ENCODE assay signal across 8 mouse cellular contexts in the genomic region with DNA sequence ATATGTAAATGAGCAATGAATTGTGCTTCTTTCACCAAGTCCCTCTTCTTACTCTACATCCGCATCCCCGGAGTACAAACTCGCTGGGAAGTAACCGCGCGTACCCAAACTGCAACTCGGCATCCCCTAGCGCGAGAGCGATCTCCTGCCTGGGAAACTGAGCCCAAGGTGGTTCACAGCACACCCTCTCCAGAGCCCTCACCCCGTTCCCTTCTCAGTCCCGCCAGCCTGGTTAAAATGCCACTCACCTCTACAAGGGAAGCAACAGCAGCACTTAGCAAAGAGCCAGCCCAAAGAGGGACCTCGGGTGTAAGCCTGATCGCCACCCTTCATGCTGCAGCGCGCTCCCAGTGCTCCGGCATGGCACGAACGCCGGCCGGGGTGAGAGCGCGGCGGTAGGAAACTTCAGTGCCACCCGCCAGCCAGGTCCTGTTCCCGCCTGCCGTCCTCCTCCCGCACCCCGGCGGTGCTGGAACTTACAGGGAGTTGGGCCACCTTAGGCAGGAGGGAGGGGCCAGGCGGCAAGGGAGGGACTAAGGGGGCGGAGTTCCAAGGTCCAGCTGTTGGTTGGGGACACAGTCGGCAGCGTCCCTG.
DNase-seq lines count a peak whose midpoint lies in the region; ATAC-seq and TF ChIP-seq lines count a peak whose summit lies in the region.

No protein-coding gene starts in this region.

- H3K4me3 ChIP-seq in ES-Bruce4 (ENCODE audit: low read depth, low read length): peak overlapping the region; percentile 65
- 0 out of 2 replicates have a peak overlapping the region, but pooled peaks have one; percentile 10 for H3K4me3 ChIP-seq in bone marrow macrophage, adult 2 months (ENCODE audit: insufficient read depth, low read length)
- peak overlapping the region; percentile 37 for H3K4me3 ChIP-seq in hindbrain, embryonic 12.5 days
- H3K4me3 ChIP-seq in limb, embryonic 15.5 days: peak overlapping the region; percentile 55
- peak overlapping the region; percentile 27 for H3K4me3 ChIP-seq in midbrain, embryonic 14.5 days (replicated peaks; ENCODE audit: low read depth, low read length)

- no peak overlapping the region for H3K27ac ChIP-seq in ES-Bruce4 (ENCODE audit: insufficient read depth, low read length)
- H3K27ac ChIP-seq in bone marrow macrophage, adult 2 months (ENCODE audit: insufficient read depth, low read depth, low read length): no peak overlapping the region
- H3K27ac ChIP-seq in hindbrain, embryonic 12.5 days: peak overlapping the region; percentile 36; the same call in 1 of the 2 replicates
- no peak overlapping the region for H3K27ac ChIP-seq in limb, embryonic 15.5 days
- peak overlapping the region; percentile 10; the same call in 1 of the 2 replicates for H3K27ac ChIP-seq in midbrain, embryonic 14.5 days (replicated peaks; ENCODE audit: low read depth, low read length)

- TF ChIP-seq POLR2A in ES-Bruce4 (IDR thresholded peaks at IDR 0.05; ENCODE audit: insufficient read depth, low read length): no peak
- no peak for TF ChIP-seq POLR2A in bone marrow macrophage, adult 2 months (IDR thresholded peaks at IDR 0.05; ENCODE audit: borderline replicate concordance, low read depth, low read length)

- ATAC-seq in hindbrain, embryonic 12.5 days (ENCODE audit: low FRiP score): peak; percentile 61
- peak; percentile 52; the same call in 1 of the 2 replicates for ATAC-seq in limb, embryonic 15.5 days (ENCODE audit: insufficient number of reproducible peaks, low FRiP score, low TSS enrichment, low read depth)
- ATAC-seq in midbrain, embryonic 14.5 days (ENCODE audit: low FRiP score, low TSS enrichment): peak; percentile 41; the same call in 1 of the 2 replicates
- ATAC-seq in activated CD4-positive, CD25-positive, alpha-beta regulatory T cell, adult 4 months: no peak

- no peak for TF ChIP-seq EP300 in ES-Bruce4 (IDR thresholded peaks at IDR 0.05; ENCODE audit: insufficient read depth, low read depth, low read length)

- H3K4me2 ChIP-seq in hindbrain, embryonic 12.5 days (replicated peaks): peak overlapping the region; percentile 59
- peak overlapping the region; percentile 89 for H3K4me2 ChIP-seq in limb, embryonic 15.5 days
- peak overlapping the region; percentile 58 for H3K4me2 ChIP-seq in midbrain, embryonic 14.5 days (ENCODE audit: low read length)

- peak; percentile 90 for DNase-seq in gastrocnemius, adult 18-20 months (ENCODE audit: low spot score)
- peak; percentile 56 for DNase-seq in midbrain, embryonic 14.5 days
- DNase-seq in spleen, postnatal 10 days (ENCODE audit: low spot score in 2 of 2): peak; percentile 42 to 66

- WGBS in hindbrain, embryonic 12.5 days: under 1% methylated on average over 34 of the region's 34 CpGs
- 1% methylated on average over 34 of the region's 34 CpGs for WGBS in limb, embryonic 15.5 days
- under 1% methylated on average over 34 of the region's 34 CpGs for WGBS in midbrain, embryonic 14.5 days

- H3K9ac ChIP-seq in ES-Bruce4 (ENCODE audit: low read depth, poor library complexity, severe bottlenecking): peak overlapping the region; percentile 53
- peak overlapping the region; percentile 54 for H3K9ac ChIP-seq in hindbrain, embryonic 12.5 days
- H3K9ac ChIP-seq in limb, embryonic 15.5 days: peak overlapping the region; percentile 32; the same call in 1 of the 2 replicates
- no peak overlapping the region for H3K9ac ChIP-seq in midbrain, embryonic 14.5 days (replicated peaks; ENCODE audit: low read length)

- no peaks in the 10 kb centered on the region for H3K36me3 ChIP-seq in ES-Bruce4 (ENCODE audit: control insufficient read depth, insufficient read depth, low read length, poor library complexity, severe bottlenecking)
- H3K36me3 ChIP-seq in hindbrain, embryonic 12.5 days: no peaks in the 10 kb centered on the region
- H3K36me3 ChIP-seq in limb, embryonic 15.5 days: no peaks in the 10 kb centered on the region
- no peaks in the 10 kb centered on the region for H3K36me3 ChIP-seq in midbrain, embryonic 14.5 days (ENCODE audit: control insufficient read depth, insufficient read depth, low read length)

- no peaks in the 10 kb centered on the region for H3K9me3 ChIP-seq in ES-Bruce4 (replicated peaks; ENCODE audit: control insufficient read depth, insufficient read depth, low read length, poor library complexity, severe bottlenecking)
- no peaks in the 10 kb centered on the region for H3K9me3 ChIP-seq in hindbrain, embryonic 12.5 days (replicated peaks)
- H3K9me3 ChIP-seq in limb, embryonic 15.5 days: no peaks in the 10 kb centered on the region
- H3K9me3 ChIP-seq in midbrain, embryonic 14.5 days (ENCODE audit: control insufficient read depth, low read length): no peaks in the 10 kb centered on the region

- no peaks in the 10 kb centered on the region for H3K27me3 ChIP-seq in ES-Bruce4 (ENCODE audit: control insufficient read depth, insufficient read depth, low read length, poor library complexity, severe bottlenecking)
- peaks cover 11% of the 10 kb centered on the region; the same call in 1 of the 2 replicates for H3K27me3 ChIP-seq in hindbrain, embryonic 12.5 days
- peaks cover 3% of the 10 kb centered on the region; the same call in 1 of the 2 replicates for H3K27me3 ChIP-seq in limb, embryonic 15.5 days
- H3K27me3 ChIP-seq in midbrain, embryonic 14.5 days (ENCODE audit: control insufficient read depth, insufficient read depth, low read length): peaks cover 4% of the 10 kb centered on the region; the same call in 1 of the 2 replicates

- H3K4me1 ChIP-seq in ES-Bruce4 (ENCODE audit: control insufficient read depth, insufficient read depth, low read length): no peaks in the 10 kb centered on the region
- no peaks in the 10 kb centered on the region for H3K4me1 ChIP-seq in bone marrow macrophage, adult 2 months (ENCODE audit: control insufficient read depth, insufficient read depth, low read length)
- peaks cover 35% of the 10 kb centered on the region for H3K4me1 ChIP-seq in hindbrain, embryonic 12.5 days
- peaks cover 27% of the 10 kb centered on the region for H3K4me1 ChIP-seq in limb, embryonic 15.5 days
- H3K4me1 ChIP-seq in midbrain, embryonic 14.5 days (ENCODE audit: control insufficient read depth, insufficient read depth, low read length): peaks cover 25% of the 10 kb centered on the region

- TF ChIP-seq CTCF in ES-Bruce4 (IDR thresholded peaks at IDR 0.05; ENCODE audit: low read depth, low read length): no peak
- TF ChIP-seq CTCF in bone marrow macrophage, adult 2 months (IDR thresholded peaks at IDR 0.05; ENCODE audit: low read depth, low read length): no peak

Comparison
In these comparisons a context has a peak if more than half of its experiments do, and no peak if none do; other contexts are left out.
1. H3K27ac ChIP-seq: peak in hindbrain, embryonic 12.5 days (single experiment) and midbrain, embryonic 14.5 days (single experiment); none in ES-Bruce4 (single experiment), bone marrow macrophage, adult 2 months (single experiment) and limb, embryonic 15.5 days (single experiment).
2. H3K4me3 ChIP-seq: peak in every context shown above with its lines; median percentile 65 in ES-Bruce4; 55 in limb, embryonic 15.5 days; 37 in hindbrain, embryonic 12.5 days; 27 in midbrain, embryonic 14.5 days; 10 in bone marrow macrophage, adult 2 months.
3. Peak in every context shown above with its lines, with median percentiles within 50 percentile points of each other: DNase-seq and H3K4me2 ChIP-seq.